Mouse (Mus musculus): ENCODE data around the gene Mrnip. TPM values are rescaled to one million over a fixed set of nuclear protein-coding genes. Genes with fewer than 3 reads are reported as not detected.
A peak's percentile ranks its signal among the peaks of the same experiment; 100 is the strongest.

The Mrnip gene
- total RNA-seq, 2 experiments from 2014 or later = 7.4 to 10.9 TPM

GRCm38 (mm10) chr11:50225611-50226378, 51.6 kb downstream of the Mrnip start:
- DNase-seq = peak; percentile 63 to 71

DNA sequence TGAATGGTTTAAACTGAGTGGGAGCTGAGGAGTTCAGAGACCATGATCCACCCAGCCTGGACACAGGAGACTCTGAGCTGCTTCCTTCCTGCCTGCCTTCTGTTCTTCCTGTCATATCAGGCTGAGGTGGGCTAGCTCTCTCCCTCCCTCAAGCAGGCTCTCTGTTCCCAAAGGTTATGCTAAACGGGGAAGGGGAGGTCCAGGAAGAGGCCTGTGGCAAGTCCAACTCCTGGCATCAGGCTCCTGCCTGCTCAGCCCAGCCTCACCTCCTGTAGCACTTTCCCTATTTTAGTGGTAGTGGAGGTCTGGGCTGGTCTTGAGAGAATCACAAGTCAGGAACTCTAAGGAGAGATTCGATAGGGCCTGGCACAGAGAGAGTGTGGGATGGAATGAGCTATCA, 52.2 kb downstream of the Mrnip start:
- no peak for DNase-seq

DNA sequence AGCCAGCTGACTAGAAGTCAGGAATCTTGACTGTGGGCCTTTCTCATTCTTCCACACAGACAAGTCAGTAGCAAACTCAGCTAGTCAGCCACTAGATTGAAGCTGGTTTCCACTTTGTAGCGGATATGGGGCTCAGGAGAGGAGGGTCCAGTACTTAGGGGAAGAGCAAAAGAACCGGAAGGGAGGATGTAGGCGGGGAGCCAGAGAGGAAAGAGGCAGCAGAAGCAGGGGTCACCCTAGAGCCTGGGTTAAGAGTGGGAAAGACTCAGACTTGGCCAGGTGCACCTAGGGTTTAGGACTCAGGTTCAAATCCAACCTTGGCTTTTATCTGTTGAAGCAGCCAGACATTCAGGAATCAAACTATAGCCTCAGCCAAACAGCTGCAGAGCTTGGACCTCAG, 53.0 kb downstream of the Mrnip start:
- DNase-seq = no peak

DNA sequence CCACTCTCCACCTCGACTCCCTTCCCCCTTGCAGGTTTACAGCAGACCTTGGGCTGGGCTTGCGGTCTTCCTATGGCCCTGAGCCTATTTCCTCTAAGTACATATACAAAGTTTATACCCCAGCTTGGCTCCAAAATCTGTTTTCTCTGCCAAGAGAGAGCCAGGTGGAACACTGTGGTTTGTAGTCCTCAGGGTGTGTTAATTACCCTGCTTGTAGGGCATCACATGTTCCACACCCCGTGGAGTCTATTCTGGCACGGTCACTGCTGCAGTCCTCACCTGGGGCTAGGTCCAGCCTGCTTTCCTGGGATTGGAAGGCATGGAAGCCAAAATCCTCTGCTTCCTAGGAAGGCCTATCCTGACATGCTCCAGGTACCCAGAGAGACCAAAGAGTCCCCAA, 53.5 kb downstream of the Mrnip start:
- DNase-seq = no peak

GRCm38 (mm10) chr11:50228772-50229171, 54.5 kb downstream of the Mrnip start:
- peak; percentile 60 to 69 for DNase-seq

GRCm38 (mm10) chr11:50229252-50229910, 55.1 kb downstream of the Mrnip start:
- DNase-seq = peak; percentile 83 to 87

DNA sequence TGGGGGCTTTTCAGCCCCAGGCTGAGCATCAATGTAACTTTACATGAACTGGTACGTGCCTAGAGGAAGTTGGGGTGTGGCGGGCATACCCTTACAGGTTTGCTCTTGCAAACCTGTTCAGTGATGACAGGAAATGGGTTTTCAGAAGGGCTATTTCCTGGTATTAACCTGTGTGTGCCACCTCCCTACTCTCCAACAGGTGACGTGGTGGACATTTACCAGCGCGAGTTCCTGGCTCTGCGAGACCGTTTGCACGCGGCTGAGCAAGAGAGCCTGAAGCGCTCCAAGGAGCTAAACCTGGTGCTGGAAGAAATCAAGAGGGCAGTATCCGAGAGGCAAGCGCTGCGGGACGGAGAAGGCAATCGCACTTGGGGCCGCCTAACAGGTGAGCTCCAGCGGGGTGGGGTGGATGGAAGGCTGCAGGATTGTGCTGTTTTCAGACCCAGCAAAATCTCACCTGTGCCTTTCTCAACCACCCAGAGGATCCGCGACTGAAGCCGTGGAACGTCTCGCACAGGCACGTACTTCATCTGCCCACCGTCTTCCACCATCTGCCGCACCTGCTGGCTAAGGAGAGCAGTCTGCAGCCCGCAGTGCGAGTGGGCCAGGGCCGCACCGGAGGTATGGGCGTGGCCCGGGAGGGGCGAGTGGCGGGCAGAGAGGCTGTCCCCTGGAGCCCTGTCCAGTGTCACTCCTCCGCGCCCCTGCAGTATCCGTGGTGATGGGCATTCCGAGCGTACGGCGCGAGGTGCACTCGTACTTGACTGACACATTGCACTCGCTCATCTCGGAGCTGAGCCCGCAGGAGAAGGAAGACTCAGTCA, 56.4 kb downstream of the Mrnip start:
- DNase-seq = no peak

DNA sequence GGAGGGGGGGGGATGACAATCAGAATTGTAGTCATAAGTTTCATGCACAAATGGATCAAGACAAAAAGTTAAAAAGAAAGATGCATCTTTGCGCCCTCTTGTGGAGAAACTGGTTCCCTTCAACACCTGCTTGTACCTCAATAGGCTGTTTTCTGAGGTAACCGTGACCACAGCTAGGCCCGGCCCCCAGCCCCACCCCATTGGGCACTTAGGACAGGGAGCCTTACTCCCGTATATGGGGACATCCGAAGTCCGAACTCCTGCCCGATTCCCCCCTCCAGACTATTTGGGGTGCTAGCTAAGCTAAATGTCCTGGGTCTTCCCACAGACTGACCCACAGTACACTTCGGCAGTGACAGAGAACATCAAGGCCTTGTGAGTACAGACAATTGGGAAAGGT, 57.2 kb downstream of the Mrnip start:
- peak in 1 of 2 experiments; percentile 72 for DNase-seq

DNA sequence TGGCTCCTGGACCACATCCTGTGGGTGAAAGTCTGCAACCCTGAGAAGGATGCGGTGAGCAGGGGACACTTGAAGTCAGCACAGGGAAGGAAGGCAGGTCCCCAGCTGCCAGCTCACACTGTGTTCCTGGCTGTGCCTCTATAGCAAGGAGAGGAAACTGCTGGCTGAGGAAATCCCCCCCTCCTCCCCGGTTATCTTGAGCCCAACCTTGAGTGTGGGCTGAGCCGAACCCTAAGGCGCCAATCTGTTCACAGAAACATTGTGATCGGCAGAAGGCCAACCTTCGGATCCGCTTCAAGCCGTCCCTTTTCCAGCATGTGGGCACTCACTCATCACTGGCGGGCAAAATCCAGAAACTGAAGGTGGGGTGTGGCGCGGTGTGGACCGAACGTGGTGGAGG, 58.8 kb downstream of the Mrnip start:
- DNase-seq = no peak

GRCm38 (mm10) chr11:50233993-50234392, 59.7 kb downstream of the Mrnip start:
- DNase-seq = no peak

- DNase-seq = no peak
These were observed 60.4 kb downstream of the Mrnip start for GRCm38 (mm10) chr11:50234606-50235005.

GRCm38 (mm10) chr11:50236540-50236936, 62.3 kb downstream of the Mrnip start:
- DNase-seq = peak; percentile 94 to 98

- no peak for DNase-seq
These were observed 62.9 kb downstream of the Mrnip start for GRCm38 (mm10) chr11:50236937-50237835.

DNA sequence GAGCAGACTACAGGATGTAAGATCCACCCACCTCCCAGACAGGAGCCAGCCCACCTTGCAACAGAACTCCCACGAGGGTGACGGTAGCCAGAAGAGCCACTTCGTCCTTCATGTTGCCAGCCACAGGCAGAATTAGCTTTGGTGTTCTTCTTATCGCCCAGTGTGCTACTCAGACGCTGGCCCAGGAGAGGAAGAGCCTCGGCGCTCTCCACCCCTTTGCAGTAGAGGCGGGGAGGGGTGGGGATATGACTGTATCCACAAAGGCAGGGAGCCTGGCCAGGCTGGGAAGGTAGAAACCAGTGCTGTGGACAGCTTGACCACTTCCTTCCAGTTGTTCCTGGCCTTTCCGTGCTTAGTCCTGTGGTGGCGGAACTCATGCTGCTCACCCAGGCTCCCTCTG, 64.1 kb downstream of the Mrnip start, which contains the start of gene Ltc4s:
Gene Ltc4s (minus strand): TSS at position 293 of the 400 bp plus-strand sequence.
- peak in 1 of 2 experiments; percentile 60 for DNase-seq

GRCm38 (mm10) chr11:50238821-50239791, 64.9 kb downstream of the Mrnip start:
- no peak for DNase-seq

- no peak for DNase-seq
These were observed 66.1 kb downstream of the Mrnip start for GRCm38 (mm10) chr11:50240235-50240911.

DNA sequence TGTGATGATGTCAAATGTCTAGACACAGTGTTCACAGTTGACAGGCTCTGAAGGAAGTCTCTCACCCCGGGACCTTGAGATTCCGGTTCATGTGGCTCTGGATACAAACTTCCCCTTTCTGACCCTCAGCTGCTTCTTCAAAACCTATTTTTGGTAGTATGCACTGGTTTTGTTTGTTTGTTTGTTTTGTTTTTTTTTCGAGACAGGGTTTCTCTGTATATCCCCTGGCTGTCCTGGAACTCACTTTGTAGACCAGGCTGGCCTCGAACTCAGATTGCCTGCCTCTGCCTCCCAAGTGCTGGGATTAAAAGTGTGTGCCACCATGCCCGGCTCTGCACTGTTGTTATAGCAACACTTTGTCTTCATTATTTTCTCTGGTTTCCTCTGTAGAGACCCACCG, 69.7 kb downstream of the Mrnip start:
- no peak for DNase-seq

DNA sequence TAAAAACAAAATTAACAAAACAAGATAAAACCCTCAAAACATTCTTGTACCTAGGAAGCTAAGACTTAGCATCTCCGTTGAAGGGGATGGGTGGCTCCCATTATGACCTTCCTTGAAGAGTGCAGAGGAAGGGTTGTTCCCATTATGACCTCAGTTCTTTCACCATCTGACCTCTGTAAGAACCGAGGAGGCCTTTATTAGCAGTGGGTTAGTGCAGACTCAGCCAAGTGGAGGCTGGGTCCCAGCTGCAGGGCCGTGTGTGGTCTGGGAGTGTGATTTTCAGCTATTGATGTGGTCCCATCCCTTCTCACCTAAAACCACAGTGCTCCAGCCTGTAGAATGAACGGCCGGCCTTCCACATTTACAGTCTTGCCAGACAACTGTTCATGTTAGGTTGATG, 71.0 kb downstream of the Mrnip start:
- DNase-seq = no peak

DNA sequence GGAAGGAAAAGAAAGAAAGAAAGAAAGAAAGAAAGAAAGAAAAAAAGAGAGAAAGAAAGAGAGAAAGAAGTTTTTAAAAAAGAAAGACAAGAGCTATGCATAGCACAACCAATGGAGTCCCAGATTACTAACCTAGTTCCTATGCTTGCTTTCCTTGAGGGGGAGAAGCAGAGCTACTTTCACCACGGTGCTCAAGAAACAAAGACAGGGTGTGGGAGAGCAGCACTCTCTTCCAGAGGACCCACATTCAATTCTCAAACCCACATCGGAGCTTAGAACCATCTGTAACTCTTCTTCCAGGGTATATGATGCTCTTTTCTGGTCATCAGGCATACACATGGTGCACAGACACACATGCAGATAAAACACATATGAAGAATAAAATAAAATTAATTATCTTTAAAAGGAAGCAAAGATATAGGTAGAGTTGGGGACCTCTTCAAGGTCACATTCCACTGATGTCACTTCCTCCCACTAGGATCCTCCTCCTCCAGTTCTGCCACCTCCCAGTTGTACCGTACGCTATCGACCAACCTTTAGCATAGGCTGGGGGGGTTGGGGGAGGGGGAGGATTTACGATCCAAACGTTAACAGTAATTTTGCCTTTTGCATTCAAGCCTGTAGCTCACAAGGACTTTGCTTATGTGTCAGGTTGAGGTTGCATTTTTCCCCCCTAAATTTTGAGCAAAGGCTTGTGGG, 74.4 kb downstream of the Mrnip start:
- DNase-seq = no peak

All from adrenal gland, postnatal 36 days (tissue).